Mouse (Mus musculus) liver, embryonic 14.5 days (tissue): Measurements from ENCODE around the gene Ranbp3l.

ENCODE experiments used
- CTCF ChIP-seq: IDR thresholded peaks from 2 replicates; pipeline ENCODE4 v1.5.1; 2016; ENCODE audit warnings: antibody characterized with exemption, low read depth, control low read depth
- EP300 ChIP-seq: IDR thresholded peaks from 2 replicates; pipeline ENCODE4 v1.6.1; 2016; ENCODE audit warnings: antibody characterized with exemption, low read depth

DNA sequence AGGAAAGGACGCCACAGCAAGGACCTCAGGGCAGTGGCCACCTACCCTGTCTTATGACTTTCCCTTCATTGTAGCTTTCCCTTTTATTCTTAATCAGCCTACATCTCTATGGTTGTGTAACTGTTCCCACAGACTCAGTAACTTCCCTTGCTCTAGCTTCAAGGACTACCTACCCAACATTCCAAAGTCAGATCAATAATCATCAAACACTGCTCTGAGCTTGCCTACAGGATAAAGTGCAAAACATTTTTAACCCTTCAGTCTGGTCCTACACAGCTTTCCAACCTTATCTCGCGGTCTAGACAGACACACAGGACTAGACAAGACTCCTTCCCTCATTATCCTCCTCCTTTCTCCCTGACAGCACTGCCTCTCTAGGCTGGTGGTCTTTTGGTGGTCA lies 102.6 kb downstream of the Ranbp3l start:
- TF ChIP-seq CTCF (no peak), EP300 (no peak)
